Mouse (Mus musculus) spleen, adult 12 weeks (tissue): ENCODE measurements around the gene Frmd4a.
"Not testable (repeated sequence)": the region's sequence is repeated elsewhere in the genome, so short reads cannot be mapped to it uniquely, and the experiment has no call there.

Experiments
- DNase-seq: peaks from one replicate; pipeline ENCODE4 v3.0.0; 2022; ENCODE audit warnings: low spot score

Gene Frmd4a

GRCm38 (mm10) chr2:4209234-4209633 lies 191.7 kb downstream of the Frmd4a start:
- no peak for DNase-seq

GRCm38 (mm10) chr2:4222497-4222828 lies 204.9 kb downstream of the Frmd4a start:
- no peak for DNase-seq

- DNase-seq = no peak
Observed at GRCm38 (mm10) chr2:4223316-4223715, 205.8 kb downstream of the Frmd4a start.

GRCm38 (mm10) chr2:4226941-4227558 lies 209.5 kb downstream of the Frmd4a start:
- no peak for DNase-seq

- DNase-seq = no peak
Observed at GRCm38 (mm10) chr2:4227563-4227962, 210.0 kb downstream of the Frmd4a start.

GRCm38 (mm10) chr2:4228510-4228909 lies 211.0 kb downstream of the Frmd4a start:
- no peak for DNase-seq

- no peak for DNase-seq
Observed at GRCm38 (mm10) chr2:4232335-4232734, 214.8 kb downstream of the Frmd4a start.

- no peak for DNase-seq
Observed at GRCm38 (mm10) chr2:4232761-4233322, 215.3 kb downstream of the Frmd4a start.

GRCm38 (mm10) chr2:4237686-4238085 lies 220.2 kb downstream of the Frmd4a start:
- DNase-seq = no peak

- no peak for DNase-seq
Observed at GRCm38 (mm10) chr2:4249723-4250122, 232.2 kb downstream of the Frmd4a start.

GRCm38 (mm10) chr2:4252541-4253291 lies 235.2 kb downstream of the Frmd4a start:
- DNase-seq = no peak

GRCm38 (mm10) chr2:4253348-4253747 lies 235.8 kb downstream of the Frmd4a start:
- no peak for DNase-seq

GRCm38 (mm10) chr2:4254083-4254482 lies 236.6 kb downstream of the Frmd4a start:
- no peak for DNase-seq

GRCm38 (mm10) chr2:4256242-4256641 lies 238.7 kb downstream of the Frmd4a start:
- DNase-seq = no peak

- no peak for DNase-seq
Observed at GRCm38 (mm10) chr2:4257604-4258003, 240.1 kb downstream of the Frmd4a start.

GRCm38 (mm10) chr2:4258803-4259202 lies 241.3 kb downstream of the Frmd4a start:
- DNase-seq = not testable (repeated sequence)

- no peak for DNase-seq
Observed at GRCm38 (mm10) chr2:4260324-4261058, 243.0 kb downstream of the Frmd4a start.

- DNase-seq = no peak
Observed at GRCm38 (mm10) chr2:4262667-4263066, 245.2 kb downstream of the Frmd4a start.

- DNase-seq = no peak
Observed at GRCm38 (mm10) chr2:4267377-4267776, 249.9 kb downstream of the Frmd4a start.

GRCm38 (mm10) chr2:4282777-4283176 lies 265.3 kb downstream of the Frmd4a start:
- DNase-seq = no peak

GRCm38 (mm10) chr2:4285693-4286291 lies 268.3 kb downstream of the Frmd4a start:
- DNase-seq = no peak

GRCm38 (mm10) chr2:4286390-4286901 lies 268.9 kb downstream of the Frmd4a start:
- no peak for DNase-seq
